Mouse (Mus musculus) 3134 (cell line): ENCODE measurements around the gene Rapgef3.
A peak's percentile ranks its signal among the peaks of the same experiment; 100 is the strongest.

Experiments used
- DNase-seq: peaks from one replicate; pipeline ENCODE4 v3.0.0-alpha.2; 2011; ENCODE audit warnings: low spot score; ENCODE audit not compliant: insufficient read length; ENCODE audit errors: extremely low read depth

The Rapgef3 gene

GRCm38 (mm10) chr15:97748309-97748708 is 19.5 kb downstream of the Rapgef3 start:
- DNase-seq: no peak

GRCm38 (mm10) chr15:97747486-97747885 is 20.3 kb downstream of the Rapgef3 start:
- no peak for DNase-seq

- DNase-seq: no peak
These were observed 21.0 kb downstream of the Rapgef3 start for GRCm38 (mm10) chr15:97746748-97747147.

- no peak for DNase-seq
These were observed 21.5 kb downstream of the Rapgef3 start for GRCm38 (mm10) chr15:97746278-97746677.

- no peak for DNase-seq
These were observed 22.4 kb downstream of the Rapgef3 start for GRCm38 (mm10) chr15:97745331-97745730.

GRCm38 (mm10) chr15:97744930-97745329 is 22.8 kb downstream of the Rapgef3 start:
- no peak for DNase-seq

- no peak for DNase-seq
These were observed 23.7 kb downstream of the Rapgef3 start for GRCm38 (mm10) chr15:97743961-97744525.

- no peak for DNase-seq
These were observed 24.6 kb downstream of the Rapgef3 start for GRCm38 (mm10) chr15:97743210-97743609.

- DNase-seq: no peak
These were observed 25.2 kb downstream of the Rapgef3 start for GRCm38 (mm10) chr15:97742600-97742999.

GRCm38 (mm10) chr15:97742074-97742473 is 25.7 kb downstream of the Rapgef3 start:
- no peak for DNase-seq

- no peak for DNase-seq
These were observed 26.1 kb downstream of the Rapgef3 start for GRCm38 (mm10) chr15:97741662-97742061.

- DNase-seq: no peak
These were observed 27.5 kb downstream of the Rapgef3 start for GRCm38 (mm10) chr15:97740283-97740732.

GRCm38 (mm10) chr15:97738923-97739322 is 28.8 kb downstream of the Rapgef3 start:
- DNase-seq: no peak

- no peak for DNase-seq
These were observed 35.8 kb downstream of the Rapgef3 start for GRCm38 (mm10) chr15:97731988-97732387.

- DNase-seq: no peak
These were observed 36.7 kb downstream of the Rapgef3 start, which contains the start of gene Endou for GRCm38 (mm10) chr15:97731111-97731510. TSS of gene Endou (minus strand) at chr15:97731339.

GRCm38 (mm10) chr15:97730365-97730764 is 37.4 kb downstream of the Rapgef3 start:
- DNase-seq: no peak

GRCm38 (mm10) chr15:97728804-97729203 is 39.0 kb downstream of the Rapgef3 start:
- peak; percentile 50 for DNase-seq

- DNase-seq: no peak
These were observed 39.4 kb downstream of the Rapgef3 start for GRCm38 (mm10) chr15:97728394-97728793.

- no peak for DNase-seq
These were observed 40.3 kb downstream of the Rapgef3 start for GRCm38 (mm10) chr15:97727520-97727919.

GRCm38 (mm10) chr15:97727048-97727447 is 40.7 kb downstream of the Rapgef3 start:
- peak; percentile 78 for DNase-seq

- no peak for DNase-seq
These were observed 41.5 kb downstream of the Rapgef3 start for GRCm38 (mm10) chr15:97726310-97726709.

- no peak for DNase-seq
These were observed 42.5 kb downstream of the Rapgef3 start for GRCm38 (mm10) chr15:97725198-97725785.
